Mouse (Mus musculus) limb, embryonic 14.5 days (tissue): ENCODE data around the gene Tlnrd1. TPM values are rescaled to one million over a fixed set of nuclear protein-coding genes. Genes with fewer than 3 reads are reported as not detected.
"Not testable (repeated sequence)": the region's sequence is repeated elsewhere in the genome, so short reads cannot be mapped to it uniquely, and the experiment has no call there.

Source experiments
- ATAC-seq: fragments of 200-750 bp; cut with Nextera tagmentation; 2 replicates; pipeline ENCODE4 v1.8.0; 2017; ENCODE audit warnings: low read depth, moderate number of reproducible peaks, moderate TSS enrichment; ENCODE audit not compliant: low FRiP score
- DNase-seq: peaks from one replicate; pipeline ENCODE4 v3.0.0-alpha.2; 2015; ENCODE audit warnings: low spot score
- H3K27ac ChIP-seq: fragments of 300-500 bp; sonication (generic); replicated peaks from 2 replicates; pipeline ENCODE4 v1.5.1; 2014; ENCODE audit warnings: low read depth, mild to moderate bottlenecking, low read length, moderate library complexity, mixed read lengths
- H3K27me3 ChIP-seq: fragments of 300-500 bp; sonication (generic); 2 replicates; pipeline ENCODE4 v1.6.1; 2014; ENCODE audit warnings: low read length, mixed read lengths; ENCODE audit not compliant: control insufficient read depth, insufficient read depth
- H3K36me3 ChIP-seq: fragments of 300-500 bp; sonication (generic); 2 replicates; pipeline ENCODE4 v1.6.1; 2014; ENCODE audit warnings: mild to moderate bottlenecking, low read length, moderate library complexity, mixed read lengths; ENCODE audit not compliant: control insufficient read depth, insufficient read depth
- H3K4me1 ChIP-seq: fragments of 300-500 bp; sonication (generic); 2 replicates; pipeline ENCODE4 v1.6.1; 2014; ENCODE audit warnings: antibody characterized with exemption, low read length, mixed read lengths; ENCODE audit not compliant: control insufficient read depth, insufficient read depth
- H3K4me2 ChIP-seq: fragments of 300-500 bp; sonication (generic); replicated peaks from 2 replicates; pipeline ENCODE4 v1.6.1; 2014; ENCODE audit warnings: low read depth, mild to moderate bottlenecking, low read length, moderate library complexity; ENCODE audit not compliant: severe bottlenecking
- H3K4me3 ChIP-seq: fragments of 300-500 bp; sonication (generic); replicated peaks from 2 replicates; pipeline ENCODE4 v1.5.1; 2014; ENCODE audit warnings: low read length
- H3K9ac ChIP-seq: fragments of 300-500 bp; sonication (generic); 2 replicates; pipeline ENCODE4 v1.6.1; 2014; ENCODE audit warnings: mild to moderate bottlenecking, low read depth, low read length, moderate library complexity; ENCODE audit not compliant: severe bottlenecking
- H3K9me3 ChIP-seq: fragments of 300-500 bp; sonication (generic); 2 replicates; pipeline ENCODE4 v1.6.1; 2016; ENCODE audit warnings: low read length; ENCODE audit not compliant: control insufficient read depth
- POLR2A ChIP-seq: fragments of 200-500 bp; IDR thresholded peaks from 2 replicates; pipeline ENCODE4 v1.8.0; 2012; ENCODE audit warnings: inconsistent platforms, mild to moderate bottlenecking, moderate library complexity, borderline replicate concordance; ENCODE audit not compliant: insufficient read depth, insufficient read length; ENCODE audit errors: extremely low read depth
- WGBS: fragments of 180-500 bp; shearing (Covaris S2); extraction: QIAGEN DNeasy Blood & Tissue Kit; methylation state at CpG from one replicate; pipeline ENCODE4 v1.1.7; 2014; 5-methylcytosine and 5-hydroxymethylcytosine counted together
- polyA plus RNA-seq, 2 experiments: library from polyadenylated mRNA; depleted of rRNA in 1 of 2; stranded (reverse) in 1 of 2; unstranded in 1 of 2; fragments of >200 nt; fragmentation: Nextera tagmentation in 1 of 2; extraction: Ambion mirVana in 1 of 2; gene quantifications; 2 replicates each; pipeline versions ENCODE4 v1.2.1 to v1.2.3; 2012 to 2014

The Tlnrd1 gene
- polyA plus RNA-seq, 2 experiments: 17.6 to 32.7 TPM

DNA sequence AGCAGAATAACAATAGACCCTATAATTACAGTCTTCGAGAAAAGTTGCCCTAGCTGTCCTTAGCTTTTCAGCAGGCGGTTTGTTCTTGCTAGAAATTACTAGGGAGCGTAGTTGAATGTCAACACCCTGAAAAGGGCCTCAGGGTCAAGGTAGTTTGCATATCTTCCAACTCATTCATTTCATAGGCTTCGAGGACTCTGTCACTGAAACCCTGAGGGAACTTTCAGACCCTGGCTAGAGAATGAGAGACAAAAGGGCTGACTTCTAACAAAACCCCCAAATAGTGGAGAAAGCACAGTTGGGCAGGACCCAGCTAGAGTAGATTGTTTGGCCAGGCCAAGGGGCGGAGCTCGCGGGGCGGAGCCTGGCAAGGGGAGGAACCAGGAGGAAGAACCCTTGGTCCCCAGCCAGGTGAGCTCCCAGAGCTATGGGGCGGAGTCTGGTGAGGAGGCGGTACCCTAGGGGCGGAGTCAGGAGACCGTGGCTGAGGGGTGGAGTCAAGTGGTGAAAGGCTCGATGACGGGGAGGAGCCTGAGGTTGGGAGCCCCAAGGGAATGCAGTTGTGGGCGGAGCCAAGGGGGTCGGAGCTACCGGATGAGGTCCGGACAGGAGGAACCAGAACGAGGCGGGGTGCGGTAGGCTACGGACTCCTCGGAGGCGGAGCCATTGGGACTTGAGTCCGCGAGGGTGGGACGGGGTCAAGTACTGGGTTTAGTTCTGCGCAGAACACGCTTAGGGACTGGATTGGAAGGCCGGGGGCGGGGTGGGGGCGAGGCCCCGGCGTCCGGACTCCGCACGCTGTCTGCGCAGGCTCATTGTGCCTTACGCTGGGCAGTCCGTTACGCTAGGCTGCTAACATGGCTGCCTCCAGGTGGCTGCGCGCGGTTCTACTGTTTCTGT lies 7.6 kb upstream of the Tlnrd1 start:
- DNase-seq (peak; percentile 98), ATAC-seq (peak; percentile 94)
- peak; percentile 89; the same call in 1 of the 2 replicates for TF ChIP-seq POLR2A
- Histone ChIP-seq H3K36me3 (peaks cover 21% of the 10 kb centered on the region), H3K27ac (peak overlapping the region; percentile 89), H3K9me3 (no peaks in the 10 kb centered on the region), H3K27me3 (no peaks in the 10 kb centered on the region), H3K4me1 (peaks cover 14% of the 10 kb centered on the region), H3K9ac (peak overlapping the region; percentile 80), H3K4me2 (peak overlapping the region; percentile 63), H3K4me3 (peak overlapping the region; percentile 65)
- 5% methylated on average over 42 of the region's 44 CpGs for WGBS

DNA sequence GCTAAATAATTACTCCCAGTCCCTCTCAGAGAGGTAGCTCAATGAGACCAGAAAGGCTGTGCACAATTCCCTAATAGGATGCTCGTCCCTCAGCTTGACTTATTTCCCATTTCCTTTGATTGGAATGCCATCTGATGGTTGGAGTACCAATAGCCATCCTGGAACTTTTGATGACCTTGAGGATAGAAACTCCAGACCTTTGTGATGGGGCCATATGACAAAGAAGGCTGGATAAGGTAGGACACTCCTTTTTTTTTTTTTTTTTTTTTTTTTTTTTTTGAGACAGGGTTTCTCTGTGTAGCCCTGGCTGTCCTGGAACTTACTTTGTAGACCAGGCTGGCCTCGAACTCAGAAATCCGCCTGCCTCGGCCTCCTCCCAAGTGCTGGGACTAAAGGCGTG lies 5.8 kb upstream of the Tlnrd1 start:
- not testable (repeated sequence) for DNase-seq, H3K36me3 ChIP-seq

DNA sequence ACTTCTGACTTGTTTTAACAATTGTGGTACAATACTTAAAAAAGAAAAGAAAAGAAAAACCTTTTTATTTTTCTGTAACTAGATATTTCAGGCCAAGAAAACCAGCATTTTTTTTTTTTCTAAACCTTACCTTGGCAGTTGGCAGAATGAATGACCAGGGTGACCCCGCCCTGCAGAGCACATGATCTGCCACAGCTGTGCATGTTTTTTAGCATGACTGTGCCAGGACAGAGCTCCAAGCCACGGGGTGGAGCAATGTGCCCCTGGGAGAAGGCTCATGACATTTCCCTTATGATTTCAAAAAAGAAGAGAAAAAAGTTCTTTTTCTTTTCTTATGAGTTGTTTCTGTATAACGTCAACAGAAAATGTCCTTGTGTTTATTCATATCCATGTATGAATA lies 5.3 kb upstream of the Tlnrd1 start:
- 62% methylated on average over 3 of the region's 3 CpGs for WGBS
- no peaks in the 10 kb centered on the region for H3K27me3 ChIP-seq
- no peak overlapping the region for H3K4me2 ChIP-seq
- no peak overlapping the region for H3K27ac ChIP-seq
- no peak for DNase-seq
- H3K36me3 ChIP-seq: 0 out of 2 replicates have a peak, but pooled peaks cover under 1% of the 10 kb centered on the region
- H3K4me1 ChIP-seq: peaks cover 18% of the 10 kb centered on the region
- ATAC-seq: no peak
- H3K9ac ChIP-seq: no peak overlapping the region
- H3K4me3 ChIP-seq: no peak overlapping the region
- TF ChIP-seq POLR2A: no peak
- H3K9me3 ChIP-seq: no peaks in the 10 kb centered on the region

More for the DNA sequence above, 5.8 kb upstream of the Tlnrd1 start:
- not testable (repeated sequence) for ATAC-seq, H3K27me3 ChIP-seq, H3K4me2 ChIP-seq, H3K9ac ChIP-seq, H3K4me3 ChIP-seq, H3K27ac ChIP-seq, H3K9me3 ChIP-seq
- peaks cover 15% of the 10 kb centered on the region for H3K4me1 ChIP-seq
- WGBS: 88% methylated on average over 5 of the region's 5 CpGs

- 95% methylated on average over 6 of the region's 6 CpGs for WGBS
- ATAC-seq (no peak), DNase-seq (no peak)
Measured at GRCm38 (mm10) chr7:83886366-83887129, 2.4 kb upstream of the Tlnrd1 start.

DNA sequence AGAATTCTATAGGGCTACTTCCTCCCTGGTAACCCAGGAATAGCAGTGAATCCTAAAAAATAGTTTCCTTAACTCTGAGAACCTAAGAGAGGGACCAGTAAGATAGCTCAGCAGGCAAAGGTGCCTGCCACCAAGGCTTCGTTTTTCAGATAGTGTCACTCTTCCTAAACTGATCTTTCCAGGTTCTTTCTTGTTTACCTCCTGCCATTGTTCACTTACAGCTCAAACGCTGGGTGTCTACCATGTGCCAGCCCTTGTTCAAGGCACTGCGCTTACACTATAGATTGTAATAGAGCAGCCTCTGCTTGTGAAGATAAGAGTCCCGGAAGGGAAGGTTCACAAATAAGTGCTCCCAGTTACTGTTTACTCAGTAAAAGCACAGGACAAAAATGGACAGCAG lies 1.7 kb upstream of the Tlnrd1 start:
- Histone ChIP-seq H3K27ac (no peak overlapping the region), H3K9me3 (no peaks in the 10 kb centered on the region), H3K27me3 (no peaks in the 10 kb centered on the region), H3K4me1 (peaks cover 27% of the 10 kb centered on the region), H3K9ac (no peak overlapping the region), H3K36me3 (no peaks in the 10 kb centered on the region), H3K4me2 (no peak overlapping the region), H3K4me3 (no peak overlapping the region)
- TF ChIP-seq POLR2A: no peak
- 90% methylated on average over 4 of the region's 4 CpGs for WGBS
- no peak for DNase-seq
- no peak for ATAC-seq

More at GRCm38 (mm10) chr7:83886366-83887129, 2.4 kb upstream of the Tlnrd1 start:
- Histone ChIP-seq H3K9me3 (no peaks in the 10 kb centered on the region), H3K9ac (no peak overlapping the region), H3K27ac (no peak overlapping the region), H3K27me3 (no peaks in the 10 kb centered on the region), H3K4me3 (no peak overlapping the region), H3K4me1 (peaks cover 20% of the 10 kb centered on the region), H3K4me2 (no peak overlapping the region), H3K36me3 (no peaks in the 10 kb centered on the region)
- no peak for TF ChIP-seq POLR2A
